Mouse (Mus musculus) urinary bladder, postnatal 25 days (tissue): ENCODE results near the gene Hapln4.

Experiments
- DNase-seq: peaks from one replicate; pipeline ENCODE4 v3.0.0; 2022; ENCODE audit warnings: low spot score

Hapln4 gene

GRCm38 (mm10) chr8:70139026-70139857 lies 56.0 kb downstream of the Hapln4 start, which contains the start of the genes Rfxank, Borcs8 and Mef2b:
TSS of gene Rfxank (minus strand) at chr8:70139154.
TSS of gene Borcs8 (plus strand) at chr8:70139499.
TSS of gene Mef2b (plus strand) at chr8:70139711.
- peak; percentile 95 for DNase-seq

DNA sequence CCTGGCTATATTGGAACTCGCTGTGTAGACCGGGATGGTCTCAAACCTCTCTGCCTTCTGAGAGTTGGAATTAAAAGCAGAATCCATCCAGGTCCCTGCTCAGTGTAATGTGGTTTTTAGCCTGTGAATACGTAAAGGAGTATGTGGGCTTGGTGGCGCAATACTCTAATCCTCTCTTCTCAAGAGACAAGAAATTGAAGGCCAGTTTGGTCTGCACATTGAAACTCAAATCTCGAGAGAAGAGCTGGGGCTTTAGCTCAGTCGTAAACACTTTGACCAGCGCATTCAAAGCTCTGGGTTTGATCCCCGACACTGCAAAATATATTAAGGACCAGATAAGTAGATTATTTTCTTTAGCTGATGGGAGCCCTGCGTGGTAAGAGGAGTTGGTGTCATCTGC lies 56.7 kb downstream of the Hapln4 start:
- no peak for DNase-seq
